Mouse (Mus musculus): ENCODE measurements around the gene Cct4.

DNA sequence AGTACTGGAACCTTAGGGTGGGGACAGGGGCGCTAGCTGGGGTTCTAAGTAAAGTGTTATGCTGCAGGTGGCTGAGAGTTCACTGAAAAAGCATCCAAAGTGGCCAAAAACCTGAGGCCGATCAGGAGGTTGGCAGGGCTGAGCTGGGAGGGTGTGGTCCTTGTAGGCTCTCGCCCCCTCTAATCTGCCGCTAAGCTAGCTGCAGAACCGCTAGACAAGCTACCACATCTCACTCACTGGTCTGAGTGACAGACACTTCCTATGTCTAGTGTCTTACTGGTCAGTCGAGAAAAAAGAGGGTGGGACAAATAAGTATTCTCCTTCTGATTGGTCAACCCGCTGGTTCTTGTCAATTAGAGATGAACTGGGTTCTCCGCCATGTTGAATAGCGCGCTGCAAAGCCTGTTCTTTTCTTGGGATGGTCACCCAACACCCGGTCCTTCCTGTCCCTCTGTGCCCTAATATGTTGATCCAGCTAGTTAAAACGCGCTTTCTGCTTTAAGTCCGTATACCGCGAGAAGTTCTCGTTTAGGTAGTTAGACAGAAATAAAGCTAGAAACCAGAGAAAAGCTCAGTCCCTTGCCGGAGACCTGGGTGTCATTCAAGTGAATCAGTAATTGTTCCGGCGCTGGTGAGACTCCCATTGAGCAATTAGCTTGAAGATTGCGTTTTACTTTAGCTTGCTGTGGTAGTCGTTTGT, 17.3 kb downstream of the Cct4 start, which contains the start of gene Fam161a:
- TF ChIP-seq CTCF (IDR thresholded peaks at IDR 0.05; ENCODE audit: extremely low read depth, insufficient read length, insufficient replicate concordance, low read depth, low read length) (no peak), POLR2A (IDR thresholded peaks at IDR 0.05; ENCODE audit: low read depth, low read length) (no peak)
